23 mouse cellular contexts compared by ENCODE assay signal in the genomic region with DNA sequence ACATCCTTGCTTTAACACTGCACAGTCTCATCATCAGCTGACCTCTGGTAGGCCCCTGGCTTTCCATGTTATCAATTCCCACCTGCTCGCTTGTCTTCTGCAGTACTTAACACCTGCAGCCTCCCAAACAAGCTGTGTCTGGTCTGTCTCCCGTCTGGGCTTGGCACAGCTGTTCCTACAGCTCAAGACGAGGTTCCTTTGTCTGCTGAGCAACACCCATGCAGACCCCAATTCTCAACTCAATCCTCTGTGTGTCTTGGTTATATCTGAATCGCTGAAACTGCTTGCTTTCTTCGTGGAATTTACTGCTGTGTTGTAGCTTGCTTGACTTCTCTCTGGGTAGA. TPM values are rescaled to one million over a fixed set of nuclear protein-coding genes. Genes with fewer than 3 reads are reported as not detected.
DNase-seq lines count a peak whose midpoint lies in the region; ATAC-seq lines count a peak whose summit lies in the region.
"Had no signal": no experiment of that assay in that cellular context is flagged by ENCODE, and none has a peak within 500 bp of the region (broad histone marks: within the 10 kb centered on the region; RNA-seq: fewer than 3 reads in every experiment).

No protein-coding gene starts in this region.

- no peak overlapping the region for H3K4me3 ChIP-seq in embryonic facial prominence, embryonic 13.5 days
- H3K4me3 ChIP-seq in embryonic facial prominence, embryonic 10.5 days, result no peak overlapping the region
- H3K4me3 ChIP-seq in neural tube, embryonic 11.5 days (ENCODE audit: low read depth, low read length), result no peak overlapping the region
- no peak overlapping the region for H3K4me3 ChIP-seq in midbrain, embryonic 14.5 days (replicated peaks; ENCODE audit: low read depth, low read length)
- H3K4me3 ChIP-seq: heart, embryonic 10.5 days; liver, embryonic 13.5 days; myocyte had no signal

- H3K27ac ChIP-seq in embryonic facial prominence, embryonic 13.5 days, result peak overlapping the region; percentile 28; the same call in 1 of the 2 replicates
- H3K27ac ChIP-seq in embryonic facial prominence, embryonic 10.5 days (replicated peaks), result no peak overlapping the region
- no peak overlapping the region for H3K27ac ChIP-seq in neural tube, embryonic 11.5 days (ENCODE audit: low read depth, low read length)
- H3K27ac ChIP-seq in midbrain, embryonic 14.5 days (replicated peaks; ENCODE audit: low read depth, low read length), result peak overlapping the region; percentile 62; the same call in 1 of the 2 replicates
- H3K27ac ChIP-seq: heart, embryonic 10.5 days; liver, embryonic 13.5 days had no signal

- ATAC-seq in embryonic facial prominence, embryonic 13.5 days (ENCODE audit: insufficient number of reproducible peaks, insufficient read depth, low FRiP score, low TSS enrichment, low read depth), result no peak
- ATAC-seq in neural tube, embryonic 11.5 days (ENCODE audit: insufficient read depth, low FRiP score, low TSS enrichment), result no peak; the same call in 1 of the 2 replicates
- ATAC-seq in midbrain, embryonic 14.5 days (ENCODE audit: low FRiP score, low TSS enrichment), result no peak; the same call in 1 of the 2 replicates
- ATAC-seq: CD4-positive, CD25-positive, alpha-beta regulatory T cell, adult 4 months; inflammation-experienced regulatory T-cells, adult 6 months had no signal

- DNase-seq in embryonic facial prominence, embryonic 10.5 days (ENCODE audit: low spot score), result no peak
- DNase-seq in neural tube, embryonic 11.5 days (ENCODE audit: low spot score), result peak; percentile 45
- DNase-seq in neural tube, embryonic 10.5 days (ENCODE audit: extremely low spot score, low spot score), result no peak
- peak; percentile 39 for DNase-seq in midbrain, embryonic 14.5 days
- no peak for DNase-seq in testis, postnatal 10 days (ENCODE audit: low spot score)
- no peak for DNase-seq in adrenal gland, adult 2 months
- DNase-seq in adrenal gland, postnatal 25 days, result no peak
- DNase-seq: gastrocnemius, postnatal 36 days; heart, postnatal 10 days; liver, embryonic 13.5 days; thymus, postnatal 36 days had no signal

- H3K36me3 ChIP-seq in embryonic facial prominence, embryonic 13.5 days, result no peaks in the 10 kb centered on the region
- H3K36me3 ChIP-seq in embryonic facial prominence, embryonic 10.5 days (replicated peaks), result no peaks in the 10 kb centered on the region
- no peaks in the 10 kb centered on the region for H3K36me3 ChIP-seq in neural tube, embryonic 11.5 days (ENCODE audit: control insufficient read depth, insufficient read depth, low read length)
- no peaks in the 10 kb centered on the region for H3K36me3 ChIP-seq in midbrain, embryonic 14.5 days (ENCODE audit: control insufficient read depth, insufficient read depth, low read length)
- H3K36me3 ChIP-seq: G1E; heart, embryonic 10.5 days; liver, embryonic 13.5 days had no signal

- H3K4me2 ChIP-seq in embryonic facial prominence, embryonic 13.5 days, result no peak overlapping the region
- no peak overlapping the region for H3K4me2 ChIP-seq in neural tube, embryonic 11.5 days (ENCODE audit: low read depth)
- H3K4me2 ChIP-seq in midbrain, embryonic 14.5 days (ENCODE audit: low read length), result no peak overlapping the region
- H3K4me2 ChIP-seq: liver, embryonic 13.5 days had no signal

- H3K9me3 ChIP-seq in embryonic facial prominence, embryonic 13.5 days, result no peaks in the 10 kb centered on the region
- H3K9me3 ChIP-seq in embryonic facial prominence, embryonic 10.5 days, result no peaks in the 10 kb centered on the region
- H3K9me3 ChIP-seq in neural tube, embryonic 11.5 days (ENCODE audit: control insufficient read depth, low read length), result no peaks in the 10 kb centered on the region
- H3K9me3 ChIP-seq in midbrain, embryonic 14.5 days (ENCODE audit: control insufficient read depth, low read length), result no peaks in the 10 kb centered on the region
- H3K9me3 ChIP-seq: heart, embryonic 10.5 days; liver, embryonic 13.5 days had no signal

- WGBS in embryonic facial prominence, embryonic 13.5 days, result 77% methylated on average over 5 of the region's 5 CpGs
- 75% methylated on average over 5 of the region's 5 CpGs for WGBS in embryonic facial prominence, embryonic 10.5 days
- WGBS in neural tube, embryonic 11.5 days, result 60% methylated on average over 5 of the region's 5 CpGs
- 65% methylated on average over 5 of the region's 5 CpGs for WGBS in midbrain, embryonic 14.5 days

- no peaks in the 10 kb centered on the region for H3K27me3 ChIP-seq in embryonic facial prominence, embryonic 13.5 days
- H3K27me3 ChIP-seq in embryonic facial prominence, embryonic 10.5 days (replicated peaks; ENCODE audit: low read depth, poor library complexity, severe bottlenecking), result no peaks in the 10 kb centered on the region
- no peaks in the 10 kb centered on the region for H3K27me3 ChIP-seq in neural tube, embryonic 11.5 days (ENCODE audit: control insufficient read depth, insufficient read depth, low read length)
- no peaks in the 10 kb centered on the region for H3K27me3 ChIP-seq in midbrain, embryonic 14.5 days (ENCODE audit: control insufficient read depth, insufficient read depth, low read length)
- H3K27me3 ChIP-seq: liver, embryonic 13.5 days had no signal

- H3K9ac ChIP-seq in embryonic facial prominence, embryonic 13.5 days, result no peak overlapping the region
- no peak overlapping the region for H3K9ac ChIP-seq in neural tube, embryonic 11.5 days (ENCODE audit: low read length)
- no peak overlapping the region for H3K9ac ChIP-seq in midbrain, embryonic 14.5 days (replicated peaks; ENCODE audit: low read length)
- H3K9ac ChIP-seq: liver, embryonic 13.5 days had no signal

- peaks cover 8% of the 10 kb centered on the region for H3K4me1 ChIP-seq in embryonic facial prominence, embryonic 13.5 days
- H3K4me1 ChIP-seq in embryonic facial prominence, embryonic 10.5 days, result 0 out of 2 replicates have a peak, but pooled peaks cover 3% of the 10 kb centered on the region
- peaks cover 10% of the 10 kb centered on the region; the same call in 1 of the 2 replicates for H3K4me1 ChIP-seq in neural tube, embryonic 11.5 days (ENCODE audit: control insufficient read depth, insufficient read depth, low read length)
- H3K4me1 ChIP-seq in midbrain, embryonic 14.5 days (ENCODE audit: control insufficient read depth, insufficient read depth, low read length), result peaks cover 13% of the 10 kb centered on the region; the same call in 1 of the 2 replicates
- H3K4me1 ChIP-seq: heart, embryonic 10.5 days; liver, embryonic 13.5 days had no signal

RNA-seq across cellular contexts. Expression of gene Cyp2j5, which starts 34.2 kb away (rescaled TPM):
- polyA plus RNA-seq in embryonic facial prominence, embryonic 13.5 days (2015; fragmentation: Nextera tagmentation; extraction: Ambion mirVana), result not detected in 2 replicates
- not detected in 2 replicates for polyA plus RNA-seq in embryonic facial prominence, embryonic 10.5 days (2016; fragmentation: Nextera tagmentation; extraction: Ambion mirVana)
- polyA plus RNA-seq in neural tube, embryonic 11.5 days (2014; fragmentation: Nextera tagmentation; extraction: Ambion mirVana), result not detected in 2 replicates
- polyA plus RNA-seq in midbrain, embryonic 14.5 days (2014; fragmentation: Nextera tagmentation; extraction: Ambion mirVana), result not detected in 2 replicates
- total RNA-seq in adrenal gland, adult 2 months (2021), result 1 to 10 TPM in 1 of 2 experiments, not detected in 1; 1.2 TPM
- not detected in 2 replicates for polyA plus RNA-seq in adrenal gland, adult 2 months (2012; rRNA removed)
- 2.6 TPM in 1 of 2 replicates, not detected in the other for total RNA-seq in adrenal gland, postnatal 25 days (2021)
- total RNA-seq: G1E; gastrocnemius, postnatal 36 days; heart, postnatal 10 days; layer of hippocampus, adult 18-20 months; layer of hippocampus, postnatal 36 days; left cerebral cortex, postnatal 36 days; megakaryocyte, adult 5-6 weeks had no signal
- polyA plus RNA-seq: CD4-positive, CD25-positive, alpha-beta regulatory T cell, adult 4 months; frontal cortex, adult 2 months; G1E; heart, embryonic 10.5 days; inflammation-experienced regulatory T-cells, adult 6 months; lung, embryonic 16.5 days; myocyte had no signal

Comparison
In these comparisons a context has a peak if more than half of its experiments do, and no peak if none do; other contexts are left out.
1. H3K27ac ChIP-seq: peak in embryonic facial prominence, embryonic 13.5 days (single experiment) and midbrain, embryonic 14.5 days (single experiment); none in embryonic facial prominence, embryonic 10.5 days (single experiment) and neural tube, embryonic 11.5 days (single experiment).
2. DNase-seq: peak in neural tube, embryonic 11.5 days (single experiment) and midbrain, embryonic 14.5 days (single experiment); none in embryonic facial prominence, embryonic 10.5 days (single experiment), neural tube, embryonic 10.5 days (single experiment), testis, postnatal 10 days (single experiment), adrenal gland, adult 2 months (single experiment) and adrenal gland, postnatal 25 days (single experiment).